Mouse (Mus musculus): ENCODE data around the gene Pex14. TPM values are rescaled to one million over a fixed set of nuclear protein-coding genes. Genes with fewer than 3 reads are reported as not detected.
"Not testable (repeated sequence)": the region's sequence is repeated elsewhere in the genome, so short reads cannot be mapped to it uniquely, and the experiment has no call there.

The Pex14 gene
- total RNA-seq, 2 experiments from 2014 or later: 8.6 to 13.7 TPM

- peak; percentile 93 for ATAC-seq (replicated peaks; ENCODE audit: poor library complexity)
These were observed 4.3 kb upstream of the Pex14 start, which contains the start of gene Dffa for GRCm38 (mm10) chr4:149103875-149104561. Dffa (plus strand) TSS chr4:149104146.

- ATAC-seq (replicated peaks; ENCODE audit: poor library complexity): no peak
These were observed 1.8 kb upstream of the Pex14 start for GRCm38 (mm10) chr4:149101456-149101855.

GRCm38 (mm10) chr4:149100449-149100848, 773 bp upstream of the Pex14 start:
- not testable (repeated sequence) for ATAC-seq (replicated peaks; ENCODE audit: poor library complexity)

GRCm38 (mm10) chr4:149098571-149098970, 1.1 kb downstream of the Pex14 start:
- ATAC-seq (replicated peaks; ENCODE audit: poor library complexity): peak; percentile 27; the same call in 1 of the 2 replicates

- no peak for ATAC-seq (replicated peaks; ENCODE audit: poor library complexity)
These were observed 1.7 kb downstream of the Pex14 start for GRCm38 (mm10) chr4:149097956-149098355.

- no peak for ATAC-seq (replicated peaks; ENCODE audit: poor library complexity)
These were observed 8.3 kb downstream of the Pex14 start for GRCm38 (mm10) chr4:149091364-149091763.

- ATAC-seq (replicated peaks; ENCODE audit: poor library complexity): no peak
These were observed 14.3 kb downstream of the Pex14 start for GRCm38 (mm10) chr4:149085381-149085780.

- peak; percentile 11; the same call in 1 of the 2 replicates for ATAC-seq (replicated peaks; ENCODE audit: poor library complexity)
These were observed 18.1 kb downstream of the Pex14 start for GRCm38 (mm10) chr4:149081528-149081927.

- no peak for ATAC-seq (replicated peaks; ENCODE audit: poor library complexity)
These were observed 19.6 kb downstream of the Pex14 start for GRCm38 (mm10) chr4:149080111-149080510.

GRCm38 (mm10) chr4:149079629-149080028, 20.0 kb downstream of the Pex14 start:
- no peak for ATAC-seq (replicated peaks; ENCODE audit: poor library complexity)

- ATAC-seq (replicated peaks; ENCODE audit: poor library complexity): no peak
These were observed 21.4 kb downstream of the Pex14 start for GRCm38 (mm10) chr4:149078261-149078660.

GRCm38 (mm10) chr4:149075871-149076575, 23.7 kb downstream of the Pex14 start:
- peak; percentile 94 for ATAC-seq (replicated peaks; ENCODE audit: poor library complexity)

- no peak for ATAC-seq (replicated peaks; ENCODE audit: poor library complexity)
These were observed 24.6 kb downstream of the Pex14 start for GRCm38 (mm10) chr4:149075073-149075472.

- ATAC-seq (replicated peaks; ENCODE audit: poor library complexity): peak; percentile 80
These were observed 32.8 kb downstream of the Pex14 start for GRCm38 (mm10) chr4:149066672-149067551.

GRCm38 (mm10) chr4:149064061-149064854, 35.4 kb downstream of the Pex14 start:
- no peak for ATAC-seq (replicated peaks; ENCODE audit: poor library complexity)

- no peak for ATAC-seq (replicated peaks; ENCODE audit: poor library complexity)
These were observed 37.0 kb downstream of the Pex14 start for GRCm38 (mm10) chr4:149062406-149063318.

- ATAC-seq (replicated peaks; ENCODE audit: poor library complexity): no peak
These were observed 38.3 kb downstream of the Pex14 start for GRCm38 (mm10) chr4:149061432-149061718.

GRCm38 (mm10) chr4:149060621-149061431, 38.9 kb downstream of the Pex14 start:
- no peak for ATAC-seq (replicated peaks; ENCODE audit: poor library complexity)

- no peak for ATAC-seq (replicated peaks; ENCODE audit: poor library complexity)
These were observed 40.0 kb downstream of the Pex14 start for GRCm38 (mm10) chr4:149059713-149060112.

Data from megakaryocyte progenitor cell, adult 5-6 weeks (primary cell).